Mouse (Mus musculus) olfactory bulb, adult 2 months (tissue): ENCODE measurements at regions not wholly inside any gene's neighbourhood (a gene's known extent, or its start where the extent isn't known, plus 50 kb on each side); places are given as distances from the start of the nearest gene placed in this dataset.
A peak's percentile ranks its signal among the peaks of the same experiment; 100 is the strongest.

ENCODE experiments used
- H3K27ac ChIP-seq: fragments of 200-500 bp; 2 replicates; pipeline ENCODE4 v1.5.1; 2012; ENCODE audit warnings: low read depth, low read length; ENCODE audit not compliant: insufficient read depth
- H3K4me1 ChIP-seq: fragments of 200-500 bp; 2 replicates; pipeline ENCODE4 v1.6.1; 2012; ENCODE audit warnings: low read length; ENCODE audit not compliant: control insufficient read depth, insufficient read depth
- H3K4me3 ChIP-seq: fragments of 200-500 bp; 2 replicates; pipeline ENCODE4 v1.5.1; 2012; ENCODE audit warnings: mild to moderate bottlenecking, low read depth, low read length, moderate library complexity; ENCODE audit not compliant: insufficient read depth
- CTCF ChIP-seq: fragments of 200-500 bp; IDR thresholded peaks from 2 replicates; pipeline ENCODE4 v1.5.1; 2012; ENCODE audit warnings: low read depth, mild to moderate bottlenecking, low read length, moderate library complexity; ENCODE audit not compliant: insufficient read depth
- POLR2A ChIP-seq: fragments of 200-500 bp; IDR thresholded peaks from 2 replicates; pipeline ENCODE4 v1.6.1; 2012; ENCODE audit warnings: mild to moderate bottlenecking, low read depth, low read length, moderate library complexity; ENCODE audit not compliant: insufficient read depth
- WGBS: fragments of 180-500 bp; shearing (Covaris S2); methylation state at CpG from one replicate; pipeline ENCODE4 v1.1.7; 2018; 5-methylcytosine and 5-hydroxymethylcytosine counted together

GRCm38 (mm10) chrX:99199669-99200068, 63.7 kb downstream of the Efnb1 start:
- Histone ChIP-seq H3K27ac (peak overlapping the region; percentile 31; the same call in 1 of the 2 replicates), H3K4me1 (peaks cover 19% of the 10 kb centered on the region), H3K4me3 (no peak overlapping the region)
- WGBS = 65% methylated on average over 5 of the region's 5 CpGs
- TF ChIP-seq POLR2A = no peak
- no peak for TF ChIP-seq CTCF

- WGBS = 30% methylated on average over 29 of the region's 29 CpGs
- Histone ChIP-seq H3K4me3 (peak overlapping the region; percentile 32), H3K27ac (peak overlapping the region; percentile 40; the same call in 1 of the 2 replicates), H3K4me1 (peaks cover 19% of the 10 kb centered on the region)
- TF ChIP-seq CTCF (no peak), POLR2A (no peak)
These were observed 63.2 kb downstream of the Efnb1 start for GRCm38 (mm10) chrX:99198961-99199631.
